Mouse (Mus musculus) thymus, adult 2 months (tissue): ENCODE data around the gene Alpl. TPM values are rescaled to one million over a fixed set of nuclear protein-coding genes. Genes with fewer than 3 reads are reported as not detected.

ENCODE experiments used
- DNase-seq: peaks from one replicate; pipeline ENCODE4 v3.0.0; 2021
- H3K27ac ChIP-seq: fragments of 200-500 bp; 2 replicates; pipeline ENCODE4 v1.5.1; 2012; ENCODE audit warnings: low read length, control low read depth; ENCODE audit not compliant: control insufficient read depth, insufficient read depth
- H3K27me3 ChIP-seq: fragments of 200-500 bp; 2 replicates; pipeline ENCODE4 v1.6.1; 2012; ENCODE audit warnings: mild to moderate bottlenecking, low read length, moderate library complexity, mixed read lengths; ENCODE audit not compliant: control insufficient read depth, insufficient read depth
- H3K36me3 ChIP-seq: fragments of 200-500 bp; 2 replicates; pipeline ENCODE4 v1.6.1; 2012; ENCODE audit warnings: mild to moderate bottlenecking, low read length, moderate library complexity; ENCODE audit not compliant: control insufficient read depth, insufficient read depth
- H3K4me1 ChIP-seq: fragments of 200-500 bp; replicated peaks from 2 replicates; pipeline ENCODE4 v1.6.1; 2012; ENCODE audit warnings: low read length; ENCODE audit not compliant: control insufficient read depth, insufficient read depth
- H3K4me3 ChIP-seq: fragments of 200-500 bp; 2 replicates; pipeline ENCODE4 v1.5.1; 2012; ENCODE audit warnings: mild to moderate bottlenecking, low read length, control low read depth, moderate library complexity; ENCODE audit not compliant: control insufficient read depth, insufficient read depth
- CTCF ChIP-seq: fragments of 200-500 bp; IDR thresholded peaks from 2 replicates; pipeline ENCODE4 v1.5.1; 2012; ENCODE audit warnings: mild to moderate bottlenecking, control low read depth, low read length, moderate library complexity, borderline replicate concordance; ENCODE audit not compliant: control insufficient read depth, poor library complexity, insufficient read depth; ENCODE audit errors: extremely low read depth
- POLR2A ChIP-seq: fragments of 200-500 bp; IDR thresholded peaks from 2 replicates; pipeline ENCODE4 v1.6.1; 2012; ENCODE audit warnings: mild to moderate bottlenecking, low read length, control low read depth, moderate library complexity; ENCODE audit not compliant: control insufficient read depth, poor library complexity, insufficient read depth; ENCODE audit errors: extremely low read depth
- WGBS: fragments of 180-500 bp; shearing (Covaris S2); methylation state at CpG from one replicate; pipeline ENCODE4 v1.1.7; 2018; 5-methylcytosine and 5-hydroxymethylcytosine counted together
- polyA plus RNA-seq: library from polyadenylated mRNA; depleted of rRNA; stranded (reverse); fragments of >200 nt; gene quantifications from 2 replicates; pipeline ENCODE4 v1.2.3, GENCODE M21; 2012

Gene Alpl
- polyA plus RNA-seq, 1 experiment: 5.1 TPM

DNA sequence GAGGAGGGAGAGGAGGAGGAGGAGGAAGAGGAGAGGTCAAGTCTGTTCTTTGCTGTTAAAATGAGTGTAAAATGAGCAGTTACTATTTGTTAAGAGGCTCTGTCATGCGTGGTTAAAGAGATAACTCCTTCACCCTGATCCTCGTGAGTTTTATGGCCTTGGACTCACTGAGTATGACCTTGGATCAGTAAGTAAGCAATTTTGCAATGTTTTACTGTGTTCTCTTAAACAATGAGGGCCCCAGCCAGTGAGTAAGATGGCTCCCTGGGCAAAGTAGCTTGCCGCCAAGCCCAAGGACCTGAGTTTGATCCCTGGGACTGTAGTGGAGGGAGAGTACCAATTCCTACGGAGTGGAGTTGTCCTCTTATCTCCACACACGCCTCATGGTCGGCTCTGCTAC lies 95.2 kb downstream of the Alpl start:
- H3K36me3 ChIP-seq: no peaks in the 10 kb centered on the region
- H3K27me3 ChIP-seq: no peaks in the 10 kb centered on the region
- no peak for DNase-seq
- no peak overlapping the region for H3K27ac ChIP-seq
- no peak overlapping the region for H3K4me3 ChIP-seq
- H3K4me1 ChIP-seq: no peaks in the 10 kb centered on the region
- 81% methylated on average over 6 of the region's 6 CpGs for WGBS
- TF ChIP-seq POLR2A: no peak

DNA sequence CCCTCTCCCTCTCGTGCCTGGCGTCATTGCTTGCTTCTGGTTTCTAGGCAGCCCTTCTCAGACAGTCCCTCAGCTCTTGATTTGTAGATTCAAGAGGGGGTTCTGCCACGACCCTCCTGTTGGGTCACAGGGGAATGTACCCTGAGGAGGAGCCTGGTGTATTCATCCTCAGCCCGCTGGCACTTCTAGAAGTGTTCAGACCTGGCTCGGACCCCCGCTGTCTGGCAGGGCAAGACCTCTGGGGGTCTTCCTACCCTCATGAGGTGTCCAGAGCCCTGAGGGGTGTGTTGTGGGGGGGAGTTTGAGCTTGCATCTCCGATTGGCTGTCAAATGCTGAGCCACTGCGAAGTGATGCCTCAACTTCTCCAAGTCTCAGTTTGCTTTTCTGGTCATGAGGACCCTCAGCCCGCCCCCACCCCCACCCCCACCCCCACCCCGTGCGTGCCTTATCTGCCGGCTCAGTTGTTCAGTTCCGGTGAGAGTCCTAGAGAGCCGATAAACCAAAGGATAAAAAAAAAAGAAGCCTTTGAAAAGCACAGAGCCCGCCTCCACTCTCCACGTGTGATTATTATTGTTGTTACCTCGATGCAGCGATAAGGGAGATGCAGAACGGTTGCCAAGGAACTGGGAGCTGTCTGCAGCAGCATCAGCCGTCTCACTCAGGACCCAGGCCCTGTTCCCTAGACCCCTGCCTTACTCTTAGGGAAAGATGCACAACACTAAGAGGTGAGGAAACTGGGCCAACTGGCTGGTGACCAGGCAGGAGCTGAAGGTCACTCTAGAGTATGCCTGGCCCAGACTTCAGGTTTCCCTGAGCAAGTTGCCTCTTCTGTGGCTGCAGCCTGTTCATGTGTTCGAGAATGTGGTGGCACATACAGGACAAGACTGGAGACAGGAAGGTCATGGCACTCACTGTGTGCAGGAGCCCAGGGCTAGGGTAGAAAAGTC lies 96.6 kb downstream of the Alpl start:
- no peak for TF ChIP-seq POLR2A
- no peak for TF ChIP-seq CTCF
- no peak for DNase-seq
- no peak overlapping the region for H3K4me3 ChIP-seq
- no peak overlapping the region for H3K27ac ChIP-seq
- 80% methylated on average over 21 of the region's 21 CpGs for WGBS
- no peaks in the 10 kb centered on the region for H3K27me3 ChIP-seq
- H3K4me1 ChIP-seq: no peaks in the 10 kb centered on the region
- no peaks in the 10 kb centered on the region for H3K36me3 ChIP-seq

- H3K27ac ChIP-seq: no peak overlapping the region
- no peak for TF ChIP-seq POLR2A
- TF ChIP-seq CTCF: no peak
- DNase-seq: no peak
- no peaks in the 10 kb centered on the region for H3K36me3 ChIP-seq
- WGBS: 84% methylated on average over 7 of the region's 7 CpGs
- no peak overlapping the region for H3K4me3 ChIP-seq
- no peaks in the 10 kb centered on the region for H3K4me1 ChIP-seq
- H3K27me3 ChIP-seq: no peaks in the 10 kb centered on the region
Observed at GRCm38 (mm10) chr4:137698076-137698985, 97.9 kb downstream of the Alpl start.

DNA sequence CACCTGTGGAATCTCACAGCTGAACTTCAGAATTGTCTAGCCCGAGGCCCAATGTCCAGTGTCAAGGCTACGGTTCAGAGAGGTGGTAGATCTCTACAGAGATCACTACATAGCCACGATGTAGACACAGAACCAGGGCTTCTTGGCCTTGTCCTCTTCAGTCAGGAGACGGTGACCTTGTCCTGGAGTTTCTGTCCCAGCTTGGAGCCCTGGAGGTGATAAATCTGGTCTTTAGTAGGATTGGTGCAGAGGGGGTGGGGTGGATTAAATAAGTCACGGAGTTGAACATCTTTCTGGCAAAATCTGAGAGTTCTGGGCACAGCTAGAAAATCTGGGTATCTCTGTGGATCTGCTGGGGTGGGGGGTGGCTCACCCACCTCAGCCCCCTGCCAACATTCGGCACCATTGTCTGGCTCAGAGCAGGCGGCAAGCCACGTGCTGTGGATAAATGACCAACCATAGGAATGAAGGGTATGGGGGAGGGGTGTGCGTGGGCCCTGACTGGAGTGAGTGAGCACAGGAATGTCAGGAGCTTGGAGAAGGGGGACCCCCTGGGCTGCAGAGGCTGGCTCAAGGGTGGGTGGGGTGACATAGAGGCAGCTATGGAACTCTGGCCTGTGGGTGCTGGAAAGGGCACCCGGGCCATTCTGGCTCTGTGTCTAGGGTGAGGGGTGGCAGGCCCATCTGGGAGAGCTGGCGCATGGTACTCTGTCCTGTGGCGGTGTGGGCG lies 98.9 kb downstream of the Alpl start:
- no peaks in the 10 kb centered on the region for H3K27me3 ChIP-seq
- DNase-seq: no peak
- no peaks in the 10 kb centered on the region for H3K36me3 ChIP-seq
- H3K4me3 ChIP-seq: no peak overlapping the region
- no peak for TF ChIP-seq CTCF
- no peak for TF ChIP-seq POLR2A
- no peak overlapping the region for H3K27ac ChIP-seq
- no peaks in the 10 kb centered on the region for H3K4me1 ChIP-seq
- 96% methylated on average over 13 of the region's 13 CpGs for WGBS

- TF ChIP-seq POLR2A (no peak), CTCF (no peak)
- WGBS: 25% methylated on average over 4 of the region's 4 CpGs
- no peak overlapping the region for H3K27ac ChIP-seq
- H3K4me3 ChIP-seq: no peak overlapping the region
- no peaks in the 10 kb centered on the region for H3K27me3 ChIP-seq
- no peak for DNase-seq
- no peaks in the 10 kb centered on the region for H3K4me1 ChIP-seq
- H3K36me3 ChIP-seq: no peaks in the 10 kb centered on the region
Observed at GRCm38 (mm10) chr4:137695900-137696299, 100.3 kb downstream of the Alpl start.

DNA sequence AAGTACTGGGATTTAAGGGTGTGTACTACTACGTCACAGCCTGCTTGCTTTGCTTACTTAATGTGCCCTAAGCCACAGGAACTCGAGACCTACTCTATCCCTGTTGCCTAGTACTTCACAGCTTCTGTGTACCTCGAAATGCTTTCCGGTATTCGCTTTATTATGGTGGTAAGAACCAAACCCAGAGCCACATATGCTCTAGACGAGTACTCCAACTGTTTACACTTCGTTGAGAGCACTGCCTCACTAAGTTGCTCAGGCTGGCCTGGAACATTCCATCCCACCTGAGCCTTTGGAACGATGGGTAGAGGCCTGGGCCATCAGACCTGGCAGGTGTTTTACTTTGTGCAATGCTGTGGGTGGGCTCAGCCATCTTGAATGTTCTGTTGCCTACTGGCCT lies 100.9 kb downstream of the Alpl start:
- no peaks in the 10 kb centered on the region for H3K4me1 ChIP-seq
- no peak overlapping the region for H3K27ac ChIP-seq
- no peaks in the 10 kb centered on the region for H3K36me3 ChIP-seq
- TF ChIP-seq CTCF: no peak
- TF ChIP-seq POLR2A: no peak
- no peak overlapping the region for H3K4me3 ChIP-seq
- no peak for DNase-seq
- WGBS: 89% methylated on average over 8 of the region's 8 CpGs
- no peaks in the 10 kb centered on the region for H3K27me3 ChIP-seq
